In the genomic region with DNA sequence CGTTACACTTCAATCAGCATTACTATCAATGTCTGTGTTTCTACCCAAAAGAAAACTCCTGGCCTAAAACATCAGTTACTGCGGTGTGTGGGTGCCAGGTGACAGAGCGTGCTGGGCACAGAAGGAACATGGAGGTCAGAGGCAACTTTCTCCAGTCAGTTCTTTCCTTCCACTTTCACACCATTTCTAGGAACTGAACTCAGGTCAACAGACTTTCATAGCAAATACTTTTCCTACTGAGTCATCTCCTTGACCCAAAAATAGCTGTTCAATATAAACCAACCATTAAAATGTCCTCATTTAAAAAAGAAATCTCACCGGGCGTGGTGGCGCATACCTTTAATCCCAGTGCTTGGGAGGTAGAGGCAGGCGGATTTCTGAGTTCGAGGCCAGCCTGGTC, we compare ENCODE assay signal across 24 mouse cellular contexts. TPM values are rescaled to one million over a fixed set of nuclear protein-coding genes. Genes with fewer than 3 reads are reported as not detected.
DNase-seq lines count a peak whose midpoint lies in the region; ATAC-seq lines count a peak whose summit lies in the region.
"Had no signal": no experiment of that assay in that cellular context is flagged by ENCODE, and none has a peak within 500 bp of the region (broad histone marks: within the 10 kb centered on the region; RNA-seq: fewer than 3 reads in every experiment).

No protein-coding gene starts in this region.

- H3K9ac ChIP-seq in liver, embryonic 12.5 days = 0 out of 2 replicates have a peak overlapping the region, but pooled peaks have one; percentile 12
- H3K9ac ChIP-seq in liver, embryonic 15.5 days = no peak overlapping the region
- H3K9ac ChIP-seq: forebrain, embryonic 13.5 days; forebrain, postnatal 0 days; heart, embryonic 13.5 days; hindbrain, embryonic 12.5 days had no signal

- H3K4me1 ChIP-seq in liver, embryonic 12.5 days = peaks cover 72% of the 10 kb centered on the region
- H3K4me1 ChIP-seq in liver, embryonic 15.5 days (replicated peaks) = peaks cover 73% of the 10 kb centered on the region
- H3K4me1 ChIP-seq: embryonic facial prominence, embryonic 10.5 days; forebrain, embryonic 13.5 days; hindbrain, embryonic 12.5 days had no signal

- no peaks in the 10 kb centered on the region for H3K9me3 ChIP-seq in liver, embryonic 12.5 days (replicated peaks)
- H3K9me3 ChIP-seq in liver, embryonic 15.5 days (replicated peaks) = no peaks in the 10 kb centered on the region
- H3K9me3 ChIP-seq: embryonic facial prominence, embryonic 10.5 days; forebrain, embryonic 13.5 days; heart, embryonic 13.5 days; hindbrain, embryonic 12.5 days had no signal

- 82% methylated on average over 8 of the region's 8 CpGs for WGBS in liver, embryonic 12.5 days (ENCODE audit: insufficient replicate concordance)
- WGBS in liver, embryonic 15.5 days (ENCODE audit: insufficient replicate concordance) = 78% methylated on average over 8 of the region's 8 CpGs

- ATAC-seq in liver, embryonic 12.5 days = no peak
- no peak for ATAC-seq in liver, embryonic 15.5 days (ENCODE audit: insufficient read depth)
- ATAC-seq: activated CD4-positive, CD25-positive, alpha-beta regulatory T cell, adult 4 months; forebrain, embryonic 13.5 days; forebrain, postnatal 0 days; hindbrain, embryonic 16.5 days; inflammation-experienced regulatory T-cells, adult 6 months; Patski had no signal

- H3K27me3 ChIP-seq in liver, embryonic 12.5 days (replicated peaks) = no peaks in the 10 kb centered on the region
- no peaks in the 10 kb centered on the region for H3K27me3 ChIP-seq in liver, embryonic 15.5 days
- H3K27me3 ChIP-seq: forebrain, embryonic 13.5 days; heart, embryonic 13.5 days; hindbrain, embryonic 12.5 days; Patski had no signal

- DNase-seq in liver (no peak), 3T3-L1 (ENCODE audit: low read depth, low spot score) (peak; percentile 72), adipocyte (ENCODE audit: low spot score) (peak; percentile 53)
- no peak for DNase-seq in layer of hippocampus, postnatal 10 days (ENCODE audit: low spot score in 2 of 2)
- no peak for DNase-seq in urinary bladder, postnatal 14 days (ENCODE audit: low spot score)
- DNase-seq in heart, adult 8-10 months (ENCODE audit: low spot score) = no peak
- DNase-seq: adrenal gland, adult 8-10 months; cerebellum, adult 18-20 months; cerebellum, adult 9-11 months; cerebellum, postnatal 36 days; forebrain, postnatal 0 days; gastrocnemius, postnatal 14 days; heart, adult 2 months; heart, postnatal 4 days had no signal

- H3K36me3 ChIP-seq in liver, embryonic 12.5 days = peaks cover 43% of the 10 kb centered on the region
- peaks cover 52% of the 10 kb centered on the region for H3K36me3 ChIP-seq in liver, embryonic 15.5 days (replicated peaks)
- H3K36me3 ChIP-seq: hindbrain, embryonic 12.5 days had no signal

- H3K4me2 ChIP-seq in liver, embryonic 12.5 days = peak overlapping the region; percentile 21; the same call in 1 of the 2 replicates
- peak overlapping the region; percentile 49; the same call in 1 of the 2 replicates for H3K4me2 ChIP-seq in liver, embryonic 15.5 days
- H3K4me2 ChIP-seq: forebrain, embryonic 13.5 days; heart, embryonic 13.5 days; hindbrain, embryonic 12.5 days had no signal

- no peak overlapping the region for H3K4me3 ChIP-seq in liver, embryonic 12.5 days
- H3K4me3 ChIP-seq in liver, embryonic 15.5 days (replicated peaks) = no peak overlapping the region
- H3K4me3 ChIP-seq: embryonic facial prominence, embryonic 10.5 days; forebrain, embryonic 13.5 days; heart, adult 2 months; heart, embryonic 13.5 days; hindbrain, embryonic 12.5 days had no signal

- peak overlapping the region; percentile 73 for H3K27ac ChIP-seq in liver, embryonic 12.5 days
- peak overlapping the region; percentile 91 for H3K27ac ChIP-seq in liver, embryonic 15.5 days (replicated peaks)
- H3K27ac ChIP-seq: embryonic facial prominence, embryonic 10.5 days; forebrain, embryonic 13.5 days; heart, adult 2 months; heart, embryonic 13.5 days; hindbrain, embryonic 12.5 days had no signal

RNA-seq across cellular contexts. Expression of a gene that starts 12.4 kb away (rescaled TPM):
- 87.3 and 93.7 TPM in 2 replicates for polyA plus RNA-seq in liver, embryonic 12.5 days (2016; fragmentation: Nextera tagmentation; extraction: Ambion mirVana)
- 79.9 and 89.4 TPM in 2 replicates for polyA plus RNA-seq in liver, embryonic 15.5 days (2015; fragmentation: Nextera tagmentation; extraction: Ambion mirVana)
- 100 to 1,000 TPM; 108 to 114 TPM for total RNA-seq in layer of hippocampus, postnatal 10 days (2021)
- total RNA-seq in heart, adult 8-10 months (2022) = 10 to 100 TPM; 35.0 to 38.9 (median 37.2) TPM

RNA-seq across cellular contexts. Expression of a gene that starts 29.1 kb away (rescaled TPM):
- 656 and 672 TPM in 2 replicates for polyA plus RNA-seq in liver, embryonic 12.5 days (2016; fragmentation: Nextera tagmentation; extraction: Ambion mirVana)
- 509 TPM in 2 replicates for polyA plus RNA-seq in liver, embryonic 15.5 days (2015; fragmentation: Nextera tagmentation; extraction: Ambion mirVana)
- total RNA-seq in layer of hippocampus, postnatal 10 days (2021) = 100 to 1,000 TPM; 219 to 226 TPM
- total RNA-seq in heart, adult 8-10 months (2022) = 100 to 1,000 TPM; 590 to 816 (median 680) TPM

RNA-seq across cellular contexts. Expression of a gene that starts 57.0 kb away (rescaled TPM):
- polyA plus RNA-seq in liver, embryonic 12.5 days (2016; fragmentation: Nextera tagmentation; extraction: Ambion mirVana) = 32.5 and 33.2 TPM in 2 replicates
- 20.1 and 22.3 TPM in 2 replicates for polyA plus RNA-seq in liver, embryonic 15.5 days (2015; fragmentation: Nextera tagmentation; extraction: Ambion mirVana)
- 10 to 100 TPM; 23.8 to 26.1 TPM for total RNA-seq in layer of hippocampus, postnatal 10 days (2021)
- 10 to 100 TPM; 10.2 to 14.5 (median 11.3) TPM for total RNA-seq in heart, adult 8-10 months (2022)

Comparison
In these comparisons a context has a peak if more than half of its experiments do, and no peak if none do; other contexts are left out.
1. DNase-seq: peak in 3T3-L1 (single experiment) and adipocyte (single experiment); none in liver (single experiment), layer of hippocampus, postnatal 10 days (0 of 2), urinary bladder, postnatal 14 days (single experiment) and heart, adult 8-10 months (single experiment).